Mouse (Mus musculus) right cerebral cortex, postnatal 14 days (tissue): ENCODE data around the gene Gcdh.

Experiments
- DNase-seq: peaks from one replicate; pipeline ENCODE4 v3.0.0; 2022

Gcdh gene

DNA sequence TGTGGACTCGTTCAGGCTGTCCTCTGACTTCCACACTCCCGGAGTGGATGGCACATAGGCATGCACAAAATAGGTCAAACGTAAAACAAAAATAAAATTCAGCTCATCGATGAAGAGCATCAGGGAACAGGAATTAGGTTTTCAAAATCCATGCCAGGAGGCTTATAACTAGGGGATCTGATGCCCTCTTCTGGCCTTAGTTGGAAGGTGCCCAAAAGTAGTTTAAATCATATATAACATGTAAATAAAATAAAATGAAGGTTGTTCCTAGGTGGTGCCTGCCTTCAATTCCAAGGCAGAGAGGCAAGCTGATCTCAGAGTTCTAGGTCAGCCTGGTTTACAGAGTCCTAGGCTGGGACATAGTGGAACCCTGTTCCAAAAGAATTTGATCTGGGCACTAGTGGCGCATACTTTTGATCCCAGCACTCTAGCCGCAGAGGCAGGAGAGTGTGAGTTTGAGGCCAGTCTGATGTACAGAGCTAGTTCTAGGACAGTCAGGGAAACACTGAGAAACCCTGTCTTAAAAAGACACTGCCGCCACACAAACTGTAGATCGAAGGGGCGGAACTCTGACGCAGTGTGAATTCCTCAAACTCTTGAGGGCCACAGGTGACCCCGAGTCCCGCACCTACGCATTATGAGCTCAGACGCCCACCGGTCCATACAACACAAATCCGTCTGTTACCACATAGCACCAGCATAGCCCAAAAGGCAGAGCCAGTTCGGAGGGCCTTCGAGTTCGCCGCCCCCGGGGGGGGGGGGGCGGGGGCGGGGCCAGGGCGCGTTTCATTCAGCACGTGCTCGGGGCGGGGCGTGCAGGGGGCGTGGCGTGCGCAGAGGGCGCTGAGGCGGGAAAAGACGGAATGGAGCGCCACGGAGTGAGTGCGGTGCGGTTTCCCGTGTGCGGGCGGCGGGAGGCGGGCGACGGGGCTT is 22.1 kb downstream of the Gcdh start, which contains the start of gene Syce2:
TSS of gene Syce2 (plus strand) at position 736 of the 933 bp plus-strand sequence.
- DNase-seq, result peak; percentile 74

DNA sequence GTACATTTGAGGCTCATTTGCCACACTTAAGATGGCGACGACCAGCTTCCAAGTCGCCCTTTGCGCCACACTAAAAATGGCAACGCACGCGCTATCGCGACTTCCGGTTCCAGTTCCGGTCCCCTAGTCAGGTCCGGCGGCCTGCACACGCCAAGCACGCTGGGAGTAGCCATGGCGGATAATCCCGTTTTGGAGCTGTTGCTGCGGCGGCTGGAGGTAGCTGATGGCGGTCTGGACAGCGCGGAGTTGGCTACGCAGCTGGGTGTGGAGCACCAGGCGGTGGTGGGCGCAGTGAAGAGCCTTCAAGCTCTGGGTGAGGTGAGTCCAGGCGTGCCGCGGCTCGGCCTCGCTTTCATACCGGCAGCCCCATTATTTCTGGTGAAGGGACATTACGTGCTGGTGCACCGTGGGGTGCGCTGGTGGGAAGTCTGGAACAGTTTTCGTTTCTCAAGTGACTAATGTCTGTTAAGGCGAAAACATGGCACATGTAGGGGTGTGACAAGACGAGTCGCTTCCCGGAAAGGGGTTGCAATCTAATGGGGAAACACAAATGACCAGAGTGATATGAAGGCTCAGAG is 36.8 kb downstream of the Gcdh start, which contains the start of gene Farsa:
TSS of gene Farsa (plus strand) at position 126 of the 578 bp plus-strand sequence.
- DNase-seq, result peak; percentile 93

DNA sequence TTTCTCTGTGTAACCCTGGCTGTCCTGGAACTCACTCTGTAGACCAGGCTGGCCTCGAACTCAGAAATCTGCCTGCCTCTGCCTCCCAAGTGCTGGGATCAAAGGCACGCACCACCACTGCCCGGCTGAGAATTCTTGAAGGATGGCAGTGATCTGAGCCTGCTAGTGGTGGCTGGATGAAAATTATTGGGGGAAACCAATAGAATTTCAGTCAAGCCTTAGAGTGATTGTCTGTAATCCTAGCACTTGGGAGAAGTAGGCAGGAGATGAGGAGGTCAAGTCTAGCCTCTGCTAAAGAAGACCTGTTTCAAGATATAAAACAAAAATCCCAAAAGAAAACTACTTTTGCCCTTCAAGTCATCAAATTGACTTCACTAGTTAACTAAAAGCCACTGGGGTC is 37.3 kb downstream of the Gcdh start:
- no peak for DNase-seq

DNA sequence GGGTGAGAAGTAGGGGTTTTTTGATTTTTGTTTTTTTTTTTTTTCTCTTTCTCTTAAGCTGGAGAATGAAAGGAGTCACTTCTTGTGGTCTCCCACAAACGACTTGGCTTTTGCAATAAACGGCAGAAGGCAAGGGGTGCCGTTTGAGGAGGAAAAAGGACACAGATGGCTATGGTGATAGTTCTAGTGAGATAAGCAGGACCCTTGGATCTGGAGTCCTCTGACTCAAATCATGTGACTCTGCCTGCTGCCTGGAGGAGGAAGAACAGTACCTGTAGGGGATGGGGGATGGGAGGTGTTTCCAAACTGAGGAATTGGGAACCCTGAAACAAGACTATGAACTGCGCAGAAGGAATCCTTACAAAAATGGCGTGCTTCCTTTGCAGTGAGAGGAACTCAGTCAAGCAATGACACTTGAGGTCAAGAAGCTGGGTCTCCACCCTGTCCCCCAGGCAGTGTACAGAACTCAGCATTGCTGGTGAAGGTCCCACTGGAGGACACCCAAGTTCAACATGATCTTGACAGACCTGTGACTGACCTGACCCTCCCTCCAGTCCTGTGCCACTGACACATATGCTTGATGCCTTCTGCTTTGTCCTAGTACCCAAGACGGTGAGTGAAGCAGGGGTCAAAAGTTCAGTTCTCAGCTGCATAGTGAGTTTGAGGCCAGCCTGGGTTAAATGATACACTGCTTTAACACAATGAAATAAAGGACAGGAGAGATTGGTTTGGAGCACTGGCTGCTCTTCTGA is 45.9 kb downstream of the Gcdh start:
- DNase-seq, result no peak

DNA sequence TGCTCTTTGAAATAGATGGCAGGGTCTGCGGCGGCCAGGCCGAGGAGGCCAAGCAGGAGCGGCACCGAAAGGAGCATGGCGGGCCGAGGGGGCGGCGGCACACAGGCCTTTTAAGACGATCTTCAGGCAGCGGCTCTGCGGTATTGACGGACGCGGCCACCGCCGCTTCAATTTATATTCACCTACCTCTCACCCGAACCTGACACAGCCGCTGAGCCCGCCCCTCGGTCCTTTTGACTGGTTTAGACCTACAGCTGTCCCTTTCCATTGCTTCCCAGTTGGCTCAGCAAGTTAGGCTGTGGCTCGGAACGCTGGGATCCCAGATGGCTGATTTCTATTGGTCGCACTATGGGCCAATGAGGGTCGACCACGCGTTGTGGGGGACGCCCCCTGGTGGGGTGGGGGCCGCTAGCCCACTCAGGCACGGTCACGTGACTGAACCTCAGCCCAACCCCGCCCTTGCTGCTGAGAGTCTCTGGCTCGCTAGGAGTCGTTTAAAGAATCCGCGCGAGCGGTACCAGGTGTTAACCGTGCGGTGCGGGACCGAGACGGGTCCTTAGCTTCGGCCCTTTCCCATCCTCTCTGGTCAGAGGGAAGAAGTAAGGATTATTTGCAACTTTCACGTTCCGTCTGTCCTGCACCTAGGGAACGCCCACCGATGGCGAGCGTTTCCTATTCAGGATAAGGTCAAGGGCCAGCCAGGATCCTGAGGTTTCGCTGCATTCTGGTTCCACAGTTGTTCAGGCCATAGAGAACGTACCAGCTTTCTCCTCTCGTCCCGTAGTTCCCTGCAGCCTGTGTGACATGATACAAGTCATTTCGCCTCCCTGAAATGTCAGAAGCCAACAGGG is 46.8 kb downstream of the Gcdh start, which contains the start of gene Calr:
TSS of gene Calr (minus strand) at position 213 of the 851 bp plus-strand sequence.
- peak; percentile 98 for DNase-seq

DNA sequence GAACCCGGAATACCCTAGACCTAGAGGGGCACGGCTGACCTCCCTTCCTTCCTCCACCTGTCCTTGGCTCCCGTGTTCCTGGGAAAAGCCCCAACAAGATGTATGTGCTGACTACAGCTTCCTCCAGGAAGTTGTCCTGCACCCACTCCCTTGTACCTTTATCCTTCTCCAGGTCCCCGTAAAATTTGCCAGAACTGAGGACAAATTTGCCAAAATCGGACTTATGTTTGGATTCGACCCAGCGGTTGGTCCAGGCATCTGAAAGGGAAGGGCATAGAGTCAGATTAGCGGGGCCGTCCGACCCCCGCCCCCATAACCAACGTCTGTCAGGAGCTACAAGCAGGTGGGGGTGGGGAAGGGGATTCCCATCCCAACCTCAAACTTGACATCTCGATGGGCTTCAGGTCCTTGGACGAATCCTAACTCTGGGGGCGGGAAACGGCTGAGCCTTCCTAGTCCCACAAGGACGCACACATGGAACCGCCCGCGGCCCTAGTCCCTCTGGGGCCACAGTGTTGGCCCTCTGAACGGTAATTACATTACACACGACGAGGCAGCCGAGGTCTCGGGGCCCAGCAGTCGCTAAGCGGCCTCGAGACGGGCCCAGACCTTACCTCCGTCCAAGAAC is 47.5 kb downstream of the Gcdh start:
- no peak for DNase-seq

DNA sequence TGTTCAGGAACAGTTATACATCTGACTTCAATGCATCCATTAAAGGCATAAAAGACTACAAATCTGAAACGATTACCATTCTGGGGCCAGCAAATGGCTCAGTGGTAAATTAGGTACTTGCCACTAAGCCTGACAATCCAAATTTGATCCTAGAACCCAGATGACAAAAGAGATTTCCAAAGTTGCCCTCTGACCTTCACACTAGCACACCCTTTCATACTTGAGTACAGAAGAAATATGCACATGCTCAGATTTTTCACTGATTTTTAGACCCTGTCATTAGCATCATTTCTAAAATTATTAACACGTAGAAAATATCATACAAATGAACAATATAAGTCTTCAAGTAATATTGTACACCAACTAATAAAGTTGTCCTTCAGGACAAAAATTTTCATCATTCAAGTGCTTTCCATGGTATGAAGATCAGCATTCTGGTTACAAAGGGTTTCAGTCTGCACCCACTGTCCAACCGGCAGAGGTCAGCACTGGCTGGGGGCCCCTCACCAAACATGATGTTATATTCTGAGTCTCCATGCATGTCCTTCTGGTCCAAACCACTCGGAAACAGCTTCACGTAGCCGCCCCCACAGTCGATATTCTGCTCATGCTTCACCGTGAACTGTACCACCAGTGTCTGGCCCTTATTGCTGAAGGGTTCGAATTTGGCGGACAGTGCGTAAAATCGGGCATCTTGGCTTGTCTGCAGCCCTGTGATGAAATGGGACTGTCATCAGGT is 48.2 kb downstream of the Gcdh start:
- no peak for DNase-seq

DNA sequence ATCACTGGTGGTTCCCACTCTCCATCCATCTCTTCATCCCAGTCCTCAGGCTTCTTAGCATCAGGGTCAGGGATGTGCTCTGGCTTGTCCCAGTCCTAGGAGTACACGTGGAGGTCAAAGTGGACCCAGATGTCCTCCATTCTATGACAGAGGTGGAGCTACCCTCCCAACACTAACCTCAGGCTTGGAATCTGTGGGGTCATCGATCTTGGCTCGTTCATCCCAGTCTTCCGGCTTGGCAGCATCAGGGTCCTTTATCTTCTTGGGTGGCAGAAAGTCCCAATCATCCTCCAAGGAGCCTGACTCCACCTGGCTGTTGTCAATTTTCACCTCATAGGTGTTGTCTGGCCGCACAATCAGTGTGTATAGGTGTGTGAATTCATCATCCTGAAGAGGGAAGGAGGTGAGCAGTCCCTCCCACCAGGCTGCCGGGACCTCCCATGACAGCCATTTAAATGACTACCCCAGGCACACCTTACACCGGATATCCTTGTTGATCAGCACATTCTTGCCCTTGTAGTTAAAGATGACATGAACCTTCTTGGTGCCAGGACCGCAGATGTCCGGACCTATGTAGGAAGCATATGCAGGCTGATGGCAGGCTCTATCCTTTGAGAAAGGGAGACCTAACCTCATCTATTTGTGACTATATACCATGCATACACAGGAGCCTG is 49.2 kb downstream of the Gcdh start:
- no peak for DNase-seq

DNA sequence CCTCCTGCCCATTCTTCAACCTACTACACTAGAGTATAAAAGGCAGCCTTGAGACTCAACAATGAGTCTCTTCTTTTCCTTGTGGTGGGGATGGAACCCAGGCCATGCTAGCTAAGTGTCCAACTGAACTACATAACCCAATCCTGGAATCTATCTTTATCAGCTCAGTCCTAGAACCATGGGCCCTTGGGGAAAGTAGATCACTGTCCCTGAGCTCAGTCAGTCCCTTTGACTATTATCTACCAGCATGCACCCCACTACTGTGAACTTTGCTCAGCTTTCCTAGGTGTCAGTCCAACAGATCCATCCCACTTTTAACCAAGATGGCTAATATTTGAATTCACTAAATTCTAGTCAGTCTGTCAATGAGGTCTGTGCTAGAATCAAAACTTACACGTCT is 52.2 kb downstream of the Gcdh start:
- no peak for DNase-seq

DNA sequence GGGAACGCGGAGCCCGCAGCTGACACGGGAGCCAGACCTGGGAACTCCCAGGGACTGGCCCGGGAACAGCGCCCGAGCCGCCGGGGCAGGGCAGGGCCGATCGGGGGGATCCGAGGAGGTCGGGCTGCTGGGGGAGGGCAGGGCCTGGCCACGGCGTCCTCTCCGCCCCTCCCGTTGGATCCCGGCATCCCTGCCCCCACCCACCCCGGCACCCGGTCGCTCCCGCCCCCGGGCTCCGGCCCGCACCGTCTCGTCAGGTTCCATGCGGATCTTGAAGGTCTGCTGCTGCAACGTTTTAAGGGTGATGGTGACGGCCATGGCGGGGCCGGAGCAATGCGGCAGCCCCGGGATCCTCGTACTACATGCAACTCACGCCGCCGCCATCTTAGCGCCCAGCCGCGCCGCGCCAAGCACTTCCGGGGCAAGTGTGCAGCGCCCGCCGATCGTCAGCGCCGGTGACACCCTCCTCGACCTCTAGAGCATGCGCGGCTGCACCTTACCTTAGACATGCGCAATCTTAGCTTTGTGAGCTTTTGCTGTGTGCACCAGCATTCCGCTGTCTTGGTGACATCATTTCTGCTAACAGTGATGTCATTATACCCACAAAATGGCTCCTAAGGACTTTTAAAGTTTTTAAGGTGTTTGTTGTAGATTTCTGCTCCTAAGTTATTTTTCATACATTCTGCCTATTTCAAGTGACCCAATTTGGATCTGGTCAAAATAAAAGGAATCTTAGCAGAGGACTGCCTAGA is 53.3 kb downstream of the Gcdh start, which contains the start of gene Rad23a:
TSS of gene Rad23a (minus strand) at position 418 of the 752 bp plus-strand sequence.
- peak; percentile 93 for DNase-seq

DNA sequence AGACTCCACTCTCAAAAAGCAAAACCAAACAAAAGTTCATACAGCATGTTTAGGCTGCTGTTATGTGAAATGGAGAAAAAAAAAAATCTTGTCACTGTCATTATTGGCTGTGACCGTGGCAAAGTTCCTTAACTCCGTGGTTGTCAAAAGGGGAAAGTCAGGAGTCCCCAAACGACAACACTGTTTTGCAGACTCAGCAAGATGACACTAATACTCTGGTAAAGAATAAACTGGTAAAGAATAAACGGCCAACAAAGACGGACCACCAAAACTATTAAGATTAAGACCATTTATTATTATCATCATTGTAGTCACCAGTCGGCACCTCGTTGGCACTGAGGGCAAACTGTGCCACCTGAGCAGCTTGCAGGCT is 53.9 kb downstream of the Gcdh start:
- no peak for DNase-seq

DNA sequence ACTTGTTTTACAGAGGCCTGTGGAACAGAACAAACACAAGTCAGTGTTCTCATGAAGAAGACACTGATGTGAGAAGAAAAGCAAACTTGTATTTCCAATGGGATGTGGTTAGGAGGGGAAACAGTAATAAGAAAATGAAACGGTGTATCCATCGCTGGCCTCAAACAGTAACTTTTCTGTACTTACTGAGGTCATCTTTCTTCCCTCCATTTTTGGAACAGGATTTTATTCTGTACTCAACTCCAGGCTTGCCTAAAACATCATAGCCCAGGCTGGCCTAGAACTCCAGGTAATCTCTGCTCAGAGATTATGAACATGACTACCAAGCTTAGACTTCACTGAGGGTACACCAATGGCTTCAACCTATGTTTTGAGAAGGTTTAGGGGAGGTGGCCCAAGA is 54.3 kb downstream of the Gcdh start:
- DNase-seq, result no peak

DNA sequence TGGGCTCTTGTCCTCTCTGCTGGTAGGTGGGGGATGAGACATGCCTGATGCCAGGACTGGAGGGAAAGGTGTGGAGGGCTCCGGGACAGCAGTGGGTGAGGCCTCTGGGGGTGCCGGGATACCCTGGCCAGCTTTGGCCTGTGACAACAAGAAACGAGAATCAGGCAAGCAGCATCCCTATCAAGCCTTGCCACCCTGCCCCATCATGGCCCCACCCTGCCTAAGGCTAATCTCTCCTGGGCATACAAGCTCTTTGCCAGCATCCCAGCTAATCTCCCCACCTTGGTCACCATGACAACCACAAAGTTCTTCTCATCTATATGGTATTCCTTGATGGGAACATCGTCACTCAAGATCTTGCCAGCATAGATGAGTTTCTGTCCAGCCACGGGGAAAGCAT is 55.2 kb downstream of the Gcdh start:
- DNase-seq, result no peak

DNA sequence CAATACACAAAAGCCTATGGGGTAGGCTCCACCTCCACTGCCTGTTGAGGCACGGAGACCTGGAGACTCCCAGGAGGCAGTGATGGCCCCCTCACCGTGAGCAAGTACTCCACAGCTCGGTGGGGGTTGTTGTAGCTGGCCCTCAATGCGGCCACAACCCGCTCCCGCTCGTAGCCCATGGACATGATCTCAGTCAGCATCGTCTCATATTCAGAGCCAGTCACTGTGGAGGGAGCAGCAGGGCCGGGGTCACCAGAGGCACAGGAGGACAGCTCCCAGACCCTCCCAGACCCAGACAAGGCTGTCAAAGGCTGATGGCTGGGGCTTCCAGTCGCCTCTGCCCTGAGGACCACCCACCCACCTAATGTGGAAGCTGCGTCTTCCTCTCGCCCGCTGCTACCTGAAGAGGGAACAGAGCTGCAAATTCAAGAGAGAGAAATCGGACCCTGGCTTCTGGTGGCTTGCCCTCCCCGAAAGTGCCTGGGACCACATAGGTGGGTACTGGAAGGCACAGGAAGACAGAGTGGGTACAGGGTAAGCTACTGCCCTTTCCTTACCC is 55.7 kb downstream of the Gcdh start:
- DNase-seq, result no peak

DNA sequence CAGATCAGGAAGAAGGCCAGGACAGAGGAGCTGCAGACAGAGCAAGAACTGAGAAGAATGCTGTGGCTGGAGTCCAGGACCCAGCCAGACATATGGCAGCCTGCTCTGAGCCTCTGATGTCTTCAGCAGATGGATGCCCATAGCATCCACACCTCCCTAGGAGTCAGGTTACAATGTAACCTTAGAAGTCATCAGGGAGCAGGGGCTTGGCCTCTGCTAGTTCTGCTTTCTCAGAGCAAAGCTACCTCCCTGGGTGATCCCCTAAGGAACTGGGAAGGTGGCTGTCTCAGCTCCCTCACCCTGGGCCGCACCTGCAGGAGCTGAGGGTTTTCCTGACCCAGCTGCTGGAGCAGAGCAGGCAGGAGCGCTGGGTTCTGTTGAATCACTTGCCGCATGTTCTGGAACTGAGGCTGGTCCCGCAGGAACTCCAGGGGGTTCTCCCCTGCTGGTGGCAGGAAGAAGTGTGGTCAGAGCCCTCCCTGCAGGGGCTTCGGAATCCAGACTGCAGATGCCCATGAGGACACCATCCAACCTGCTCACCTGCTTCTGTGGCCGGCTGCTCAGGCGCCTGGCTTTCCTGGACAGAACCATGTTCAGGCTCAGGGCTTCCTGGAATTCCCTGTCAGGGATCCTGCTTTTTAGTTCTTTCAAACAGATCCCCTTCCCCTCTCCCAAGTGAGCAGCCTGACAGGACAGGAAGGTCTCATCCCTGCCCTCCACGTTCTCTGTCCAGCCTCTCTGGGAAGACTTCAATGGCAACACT is 56.4 kb downstream of the Gcdh start:
- no peak for DNase-seq
